Mouse (Mus musculus) liver, embryonic 14.5 days (tissue): ENCODE results near the gene Dapk1.

Source experiments
- CTCF ChIP-seq: IDR thresholded peaks from 2 replicates; pipeline ENCODE4 v1.5.1; 2016; ENCODE audit warnings: antibody characterized with exemption, low read depth, control low read depth
- EP300 ChIP-seq: IDR thresholded peaks from 2 replicates; pipeline ENCODE4 v1.6.1; 2016; ENCODE audit warnings: antibody characterized with exemption, low read depth

GRCm38 (mm10) chr13:60640420-60640819, 38.7 kb downstream of the Dapk1 start:
- TF ChIP-seq CTCF (no peak), EP300 (no peak)
